Mouse (Mus musculus): ENCODE results near the gene Gla.

GRCm38 (mm10) chrX:134632710-134633109, 31.8 kb upstream of the Gla start:
- no peak for TF ChIP-seq POLR2A (IDR thresholded peaks at IDR 0.05; ENCODE audit: insufficient read depth, low read depth, low read length)
- TF ChIP-seq CTCF (IDR thresholded peaks at IDR 0.05; ENCODE audit: insufficient read depth, low read depth, low read length): no peak
